Mouse (Mus musculus) bone marrow macrophage, adult 2 months (primary cell): ENCODE data around the gene Cnot8.

Source experiments
- CTCF ChIP-seq: IDR thresholded peaks from 2 replicates; pipeline ENCODE4 v1.5.1; 2012; ENCODE audit warnings: low read depth, mild to moderate bottlenecking, low read length, moderate library complexity
- POLR2A ChIP-seq: IDR thresholded peaks from 2 replicates; pipeline ENCODE4 v1.6.1; 2012; ENCODE audit warnings: mild to moderate bottlenecking, low read depth, low read length, borderline replicate concordance

GRCm38 (mm10) chr11:58097621-58098365 lies 6.2 kb upstream of the Cnot8 start:
- TF ChIP-seq CTCF (no peak), POLR2A (no peak)
